Mouse (Mus musculus): ENCODE data around the gene Smim20.

DNA sequence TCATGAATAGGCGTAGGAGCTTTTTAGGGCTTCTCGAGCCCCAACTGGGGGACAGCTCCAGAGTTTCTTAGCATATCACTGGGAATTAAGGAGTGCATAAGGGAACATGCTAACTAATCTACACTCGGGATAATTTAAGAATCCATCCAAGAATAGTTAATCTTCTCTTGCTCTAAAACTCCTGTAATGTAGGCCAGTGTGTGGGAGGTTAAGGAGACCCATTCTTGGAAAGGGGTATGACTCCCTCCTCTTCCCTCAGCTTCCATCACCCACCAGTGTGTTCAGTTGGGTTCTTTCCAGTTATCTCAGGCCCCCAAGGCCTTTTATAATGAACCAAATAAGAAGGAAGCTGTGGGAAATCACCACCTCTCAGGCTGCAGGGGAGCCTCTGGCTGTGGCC, 40.0 kb downstream of the Smim20 start:
- TF ChIP-seq CTCF (IDR thresholded peaks at IDR 0.05; ENCODE audit: low read depth, low read length) (no peak), GATA1 (IDR thresholded peaks at IDR 0.05; ENCODE audit: borderline replicate concordance, low read length) (no peak), GATA2 (IDR thresholded peaks at IDR 0.05; ENCODE audit: borderline replicate concordance, low read depth, low read length) (no peak), TAL1 (conservative IDR thresholded peaks at IDR 0.05; ENCODE audit: low read depth, low read length) (no peak)

Measured in G1E (cell line).